Mouse (Mus musculus) limb, embryonic 12.5 days (tissue): ENCODE measurements around the gene Tmtc2. TPM values are rescaled to one million over a fixed set of nuclear protein-coding genes. Genes with fewer than 3 reads are reported as not detected.

Source experiments
- ATAC-seq: fragments of 200-750 bp; cut with Nextera tagmentation; 2 replicates; pipeline ENCODE4 v1.8.0; 2017; ENCODE audit warnings: low read depth, moderate TSS enrichment; ENCODE audit not compliant: insufficient number of reproducible peaks, insufficient read depth, low FRiP score, low TSS enrichment
- H3K27ac ChIP-seq: fragments of 300-500 bp; sonication (generic); 2 replicates; pipeline ENCODE4 v1.5.1; 2016; ENCODE audit warnings: mild to moderate bottlenecking, moderate library complexity
- H3K27me3 ChIP-seq: fragments of 300-500 bp; sonication (generic); 2 replicates; pipeline ENCODE4 v1.6.1; 2016; ENCODE audit warnings: mild to moderate bottlenecking, moderate library complexity
- H3K36me3 ChIP-seq: fragments of 300-500 bp; sonication (generic); 2 replicates; pipeline ENCODE4 v1.6.1; 2016; ENCODE audit warnings: mild to moderate bottlenecking, moderate library complexity
- H3K4me1 ChIP-seq: fragments of 300-500 bp; sonication (generic); replicated peaks from 2 replicates; pipeline ENCODE4 v1.6.1; 2016
- H3K4me2 ChIP-seq: fragments of 300-500 bp; sonication (generic); 2 replicates; pipeline ENCODE4 v1.6.1; 2016; ENCODE audit warnings: mild to moderate bottlenecking, moderate library complexity
- H3K4me3 ChIP-seq: fragments of 300-500 bp; sonication (generic); replicated peaks from 2 replicates; pipeline ENCODE4 v1.5.1; 2016; ENCODE audit warnings: mild to moderate bottlenecking
- H3K9ac ChIP-seq: fragments of 300-500 bp; sonication (generic); replicated peaks from 2 replicates; pipeline ENCODE4 v1.6.1; 2016; ENCODE audit warnings: mild to moderate bottlenecking, moderate library complexity
- H3K9me3 ChIP-seq: fragments of 300-500 bp; sonication (generic); 2 replicates; pipeline ENCODE4 v1.6.1; 2016; ENCODE audit warnings: mild to moderate bottlenecking, moderate library complexity
- WGBS: fragments of 180-500 bp; shearing (Covaris S2); methylation state at CpG from one replicate; pipeline ENCODE4 v1.1.7; 2016; 5-methylcytosine and 5-hydroxymethylcytosine counted together
- polyA plus RNA-seq: library from polyadenylated mRNA; unstranded; fragments of >200 nt; fragmentation: Nextera tagmentation; extraction: Ambion mirVana; gene quantifications from 2 replicates; pipeline ENCODE4 v1.2.1, GENCODE M21; 2016

Gene Tmtc2
- polyA plus RNA-seq, 1 experiment from 2014 or later = 27.0 TPM

DNA sequence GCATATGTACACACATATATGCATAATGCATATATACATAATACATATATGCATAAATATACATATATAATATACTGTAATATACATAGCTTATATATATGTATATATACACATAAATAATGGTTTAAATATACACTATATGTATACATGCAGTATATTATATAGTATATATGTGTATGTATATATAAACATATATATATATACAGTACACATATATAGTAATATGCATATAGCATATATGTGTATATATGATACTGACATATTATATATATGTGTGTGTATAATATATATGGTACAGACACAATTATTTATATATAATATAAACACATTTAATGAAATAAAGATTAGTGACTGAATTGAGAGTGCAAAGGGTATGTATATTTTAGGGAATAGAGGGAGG lies 420.5 kb downstream of the Tmtc2 start:
- H3K36me3 ChIP-seq = no peaks in the 10 kb centered on the region
- no peak for ATAC-seq
- no peak overlapping the region for H3K4me3 ChIP-seq
- no peaks in the 10 kb centered on the region; the same call in 1 of the 2 replicates for H3K27me3 ChIP-seq
- H3K4me2 ChIP-seq = no peak overlapping the region
- H3K4me1 ChIP-seq = no peaks in the 10 kb centered on the region
- no peak overlapping the region for H3K9ac ChIP-seq
- H3K27ac ChIP-seq = no peak overlapping the region
- no peaks in the 10 kb centered on the region for H3K9me3 ChIP-seq

DNA sequence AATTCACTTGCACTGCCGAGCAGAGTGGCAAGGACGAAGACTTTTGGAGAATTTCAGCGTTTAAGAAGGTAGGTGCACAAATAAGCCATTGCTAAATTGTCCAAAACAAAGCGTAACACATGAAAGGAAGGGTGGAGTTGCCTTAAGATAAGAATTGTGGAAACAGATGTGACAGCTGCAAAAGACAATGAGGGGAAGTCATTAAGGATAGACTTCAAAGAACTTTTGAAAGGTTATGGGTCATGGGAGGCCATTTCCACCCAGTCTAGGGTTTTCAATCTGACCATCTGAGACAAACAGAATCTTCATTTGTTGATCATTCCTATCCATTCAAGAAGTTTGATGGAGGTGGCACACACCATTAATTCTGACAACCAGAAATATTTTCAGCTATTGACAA lies 429.9 kb downstream of the Tmtc2 start:
- Histone ChIP-seq H3K27ac (no peak overlapping the region), H3K36me3 (no peaks in the 10 kb centered on the region), H3K9me3 (no peaks in the 10 kb centered on the region), H3K4me2 (no peak overlapping the region), H3K4me1 (no peaks in the 10 kb centered on the region), H3K4me3 (no peak overlapping the region), H3K9ac (no peak overlapping the region), H3K27me3 (no peaks in the 10 kb centered on the region)
- WGBS = 50% methylated on average over 4 of the region's 4 CpGs
- ATAC-seq = no peak

DNA sequence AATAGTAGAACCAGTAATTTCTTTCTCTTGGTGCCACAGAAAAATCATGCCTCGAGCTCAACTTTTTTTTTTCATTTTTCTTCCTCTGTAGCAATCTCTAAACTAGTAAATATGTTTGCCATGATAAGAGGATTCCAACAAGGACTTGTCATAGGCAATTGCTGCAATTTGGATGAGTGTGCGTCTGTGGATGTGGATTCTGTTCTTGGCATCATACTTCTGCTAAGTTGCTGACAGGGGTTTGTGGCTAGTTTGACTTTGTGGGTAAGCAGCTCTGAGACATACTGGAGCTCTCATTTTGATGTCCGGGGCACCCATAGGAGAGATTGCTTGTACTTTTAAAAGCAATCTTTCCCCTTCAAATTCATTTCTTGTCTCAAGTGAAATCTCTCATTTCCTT lies 432.1 kb downstream of the Tmtc2 start:
- no peak for ATAC-seq

More for the DNA sequence above, 432.1 kb downstream of the Tmtc2 start:
- Histone ChIP-seq H3K4me1 (no peaks in the 10 kb centered on the region), H3K27ac (no peak overlapping the region), H3K4me3 (no peak overlapping the region), H3K27me3 (no peaks in the 10 kb centered on the region), H3K36me3 (no peaks in the 10 kb centered on the region), H3K9me3 (no peaks in the 10 kb centered on the region), H3K9ac (no peak overlapping the region), H3K4me2 (no peak overlapping the region)
- WGBS = 81% methylated on average over 3 of the region's 3 CpGs
